Mouse (Mus musculus) yolk sac, embryonic 10.5 days (tissue): ENCODE data around the gene Lpcat1.

Experiments used
- DNase-seq: peaks from one replicate; pipeline ENCODE4 v3.0.0-alpha.2; 2017; ENCODE audit warnings: low spot score

Gene Lpcat1

GRCm38 (mm10) chr13:73446943-73447342 is 20.1 kb upstream of the Lpcat1 start:
- no peak for DNase-seq

GRCm38 (mm10) chr13:73447478-73447877 is 19.5 kb upstream of the Lpcat1 start:
- no peak for DNase-seq

- no peak for DNase-seq
These were observed 18.8 kb upstream of the Lpcat1 start for GRCm38 (mm10) chr13:73448201-73448600.

- no peak for DNase-seq
These were observed 18.3 kb upstream of the Lpcat1 start for GRCm38 (mm10) chr13:73448723-73449122.

GRCm38 (mm10) chr13:73453503-73454217 is 13.3 kb upstream of the Lpcat1 start:
- no peak for DNase-seq

GRCm38 (mm10) chr13:73455328-73455727 is 11.7 kb upstream of the Lpcat1 start:
- no peak for DNase-seq

GRCm38 (mm10) chr13:73457301-73457700 is 9.7 kb upstream of the Lpcat1 start:
- no peak for DNase-seq

- DNase-seq = no peak
These were observed 9.3 kb upstream of the Lpcat1 start for GRCm38 (mm10) chr13:73457741-73458140.

GRCm38 (mm10) chr13:73458719-73459118 is 8.3 kb upstream of the Lpcat1 start:
- DNase-seq = no peak

GRCm38 (mm10) chr13:73459189-73459850 is 7.7 kb upstream of the Lpcat1 start:
- no peak for DNase-seq

- DNase-seq = no peak
These were observed 5.4 kb upstream of the Lpcat1 start for GRCm38 (mm10) chr13:73461551-73461950.

GRCm38 (mm10) chr13:73465156-73465555 is 1.8 kb upstream of the Lpcat1 start:
- no peak for DNase-seq

- DNase-seq = no peak
These were observed 586 bp upstream of the Lpcat1 start for GRCm38 (mm10) chr13:73466411-73466810.

GRCm38 (mm10) chr13:73467421-73468237 is 632 bp downstream of the Lpcat1 start:
- DNase-seq = no peak

- no peak for DNase-seq
These were observed 1.8 kb downstream of the Lpcat1 start for GRCm38 (mm10) chr13:73468834-73469233.

GRCm38 (mm10) chr13:73469257-73469967 is 2.4 kb downstream of the Lpcat1 start:
- DNase-seq = no peak

- no peak for DNase-seq
These were observed 5.5 kb downstream of the Lpcat1 start for GRCm38 (mm10) chr13:73472481-73472880.

GRCm38 (mm10) chr13:73473746-73474145 is 6.7 kb downstream of the Lpcat1 start:
- DNase-seq = no peak

- no peak for DNase-seq
These were observed 7.2 kb downstream of the Lpcat1 start for GRCm38 (mm10) chr13:73474163-73474562.

- DNase-seq = peak; percentile 42
These were observed 8.3 kb downstream of the Lpcat1 start for GRCm38 (mm10) chr13:73475058-73475980.

- no peak for DNase-seq
These were observed 9.3 kb downstream of the Lpcat1 start for GRCm38 (mm10) chr13:73476259-73476658.
